Mouse (Mus musculus): ENCODE measurements at regions not wholly inside any gene's neighbourhood (a gene's known extent, or its start where the extent isn't known, plus 50 kb on each side); places are given as distances from the start of the nearest gene placed in this dataset.

DNA sequence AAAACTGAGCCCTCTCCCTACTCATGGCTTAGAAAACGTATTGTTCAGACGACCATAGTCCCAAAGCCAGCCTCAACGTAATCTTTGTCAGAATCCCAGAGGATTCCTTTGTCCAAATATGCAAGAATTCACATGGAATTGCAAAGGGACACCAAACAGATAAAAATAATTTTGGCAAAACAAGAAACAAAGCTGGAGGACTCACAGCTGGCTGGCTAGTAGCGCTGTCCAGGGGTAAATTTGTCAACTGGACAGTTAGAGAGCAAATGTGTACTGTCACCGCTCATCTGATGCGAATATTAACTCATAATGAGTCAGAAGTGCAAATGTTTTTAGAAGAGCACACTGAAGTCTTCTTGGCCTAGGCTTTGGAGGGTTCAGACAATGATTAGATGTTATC lies 60.5 kb upstream of the Plcl2 start:
- no peak overlapping the region for H3K27ac ChIP-seq
- no peaks in the 10 kb centered on the region for H3K36me3 ChIP-seq
- no peaks in the 10 kb centered on the region for H3K9me3 ChIP-seq
- H3K27me3 ChIP-seq (replicated peaks): no peaks in the 10 kb centered on the region
- no peak overlapping the region for H3K4me2 ChIP-seq (replicated peaks)
- H3K4me1 ChIP-seq: no peaks in the 10 kb centered on the region
- ATAC-seq (ENCODE audit: low FRiP score, low read depth): no peak
- no peak overlapping the region for H3K9ac ChIP-seq
- H3K4me3 ChIP-seq: no peak overlapping the region
- 88% methylated on average over 6 of the region's 6 CpGs for WGBS

GRCm38 (mm10) chr17:50451606-50452005 lies 57.6 kb upstream of the Plcl2 start:
- Histone ChIP-seq H3K4me1 (no peaks in the 10 kb centered on the region), H3K9me3 (no peaks in the 10 kb centered on the region), H3K4me2 (replicated peaks) (no peak overlapping the region), H3K36me3 (no peaks in the 10 kb centered on the region), H3K27me3 (replicated peaks) (no peaks in the 10 kb centered on the region), H3K4me3 (no peak overlapping the region), H3K9ac (no peak overlapping the region), H3K27ac (no peak overlapping the region)
- no peak for ATAC-seq (ENCODE audit: low FRiP score, low read depth)
- 87% methylated on average over 3 of the region's 3 CpGs for WGBS

GRCm38 (mm10) chr17:50453524-50453923 lies 55.7 kb upstream of the Plcl2 start:
- Histone ChIP-seq H3K4me1 (no peaks in the 10 kb centered on the region), H3K9me3 (no peaks in the 10 kb centered on the region), H3K27me3 (replicated peaks) (no peaks in the 10 kb centered on the region), H3K4me3 (no peak overlapping the region), H3K9ac (no peak overlapping the region), H3K4me2 (replicated peaks) (no peak overlapping the region), H3K36me3 (no peaks in the 10 kb centered on the region), H3K27ac (no peak overlapping the region)
- ATAC-seq (ENCODE audit: low FRiP score, low read depth): no peak

GRCm38 (mm10) chr17:50453956-50454355 lies 55.2 kb upstream of the Plcl2 start:
- H3K9ac ChIP-seq: no peak overlapping the region
- H3K27ac ChIP-seq: no peak overlapping the region
- ATAC-seq (ENCODE audit: low FRiP score, low read depth): no peak
- no peaks in the 10 kb centered on the region for H3K36me3 ChIP-seq
- 92% methylated on average over 5 of the region's 5 CpGs for WGBS
- no peaks in the 10 kb centered on the region for H3K9me3 ChIP-seq
- no peaks in the 10 kb centered on the region for H3K4me1 ChIP-seq
- no peaks in the 10 kb centered on the region for H3K27me3 ChIP-seq (replicated peaks)
- no peak overlapping the region for H3K4me3 ChIP-seq
- H3K4me2 ChIP-seq (replicated peaks): no peak overlapping the region

GRCm38 (mm10) chr17:50454917-50455316 lies 54.3 kb upstream of the Plcl2 start:
- Histone ChIP-seq H3K9ac (no peak overlapping the region), H3K4me2 (replicated peaks) (no peak overlapping the region), H3K27ac (no peak overlapping the region), H3K27me3 (replicated peaks) (no peaks in the 10 kb centered on the region), H3K4me1 (no peaks in the 10 kb centered on the region), H3K36me3 (no peaks in the 10 kb centered on the region), H3K4me3 (no peak overlapping the region), H3K9me3 (no peaks in the 10 kb centered on the region)
- 77% methylated on average over 5 of the region's 5 CpGs for WGBS
- no peak for ATAC-seq (ENCODE audit: low FRiP score, low read depth)

GRCm38 (mm10) chr17:50455719-50456118 lies 53.5 kb upstream of the Plcl2 start:
- Histone ChIP-seq H3K4me2 (replicated peaks) (no peak overlapping the region), H3K4me1 (no peaks in the 10 kb centered on the region), H3K4me3 (no peak overlapping the region), H3K9me3 (no peaks in the 10 kb centered on the region), H3K9ac (no peak overlapping the region), H3K27me3 (replicated peaks) (no peaks in the 10 kb centered on the region), H3K36me3 (no peaks in the 10 kb centered on the region), H3K27ac (no peak overlapping the region)
- ATAC-seq (ENCODE audit: low FRiP score, low read depth): no peak
- 91% methylated on average over 10 of the region's 10 CpGs for WGBS

GRCm38 (mm10) chr17:50457053-50457697 lies 52.0 kb upstream of the Plcl2 start:
- Histone ChIP-seq H3K9ac (no peak overlapping the region), H3K4me3 (no peak overlapping the region), H3K27me3 (replicated peaks) (no peaks in the 10 kb centered on the region), H3K27ac (no peak overlapping the region), H3K4me1 (no peaks in the 10 kb centered on the region), H3K4me2 (replicated peaks) (no peak overlapping the region), H3K36me3 (no peaks in the 10 kb centered on the region), H3K9me3 (no peaks in the 10 kb centered on the region)
- ATAC-seq (ENCODE audit: low FRiP score, low read depth): no peak
- WGBS: 86% methylated on average over 6 of the region's 6 CpGs

DNA sequence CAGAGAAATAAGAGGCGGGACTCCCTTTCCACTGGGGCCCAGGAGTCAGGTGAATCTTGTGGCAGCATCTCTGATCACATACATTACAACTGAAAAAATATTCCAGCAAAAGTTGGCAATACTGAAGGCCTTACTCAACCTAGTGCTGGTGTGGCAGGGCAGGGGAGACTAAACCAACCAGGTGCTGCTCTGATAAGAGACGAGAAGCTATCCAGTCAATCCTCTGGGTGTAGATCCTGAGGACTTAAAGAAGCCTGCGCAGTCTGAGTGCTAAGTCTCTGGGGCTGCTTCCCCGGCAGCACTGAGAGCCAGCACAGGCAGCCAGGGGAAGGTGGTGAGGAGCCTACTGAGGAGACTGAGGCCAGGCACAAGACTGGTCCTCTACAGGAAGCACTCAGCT lies 51.0 kb upstream of the Plcl2 start:
- Histone ChIP-seq H3K4me2 (replicated peaks) (no peak overlapping the region), H3K4me1 (no peaks in the 10 kb centered on the region), H3K9me3 (no peaks in the 10 kb centered on the region), H3K27ac (no peak overlapping the region), H3K36me3 (no peaks in the 10 kb centered on the region), H3K27me3 (replicated peaks) (no peaks in the 10 kb centered on the region), H3K4me3 (no peak overlapping the region), H3K9ac (no peak overlapping the region)
- 90% methylated on average over 4 of the region's 4 CpGs for WGBS
- no peak for ATAC-seq (ENCODE audit: low FRiP score, low read depth)

Measured in neural tube, embryonic 12.5 days (tissue).